Mouse (Mus musculus): ENCODE results near the gene Ndufa5. TPM values are rescaled to one million over a fixed set of nuclear protein-coding genes. Genes with fewer than 3 reads are reported as not detected.

Gene Ndufa5
- polyA plus RNA-seq (2015; fragmentation: Nextera tagmentation; extraction: Ambion mirVana): 274 and 298 TPM in 2 replicates

DNA sequence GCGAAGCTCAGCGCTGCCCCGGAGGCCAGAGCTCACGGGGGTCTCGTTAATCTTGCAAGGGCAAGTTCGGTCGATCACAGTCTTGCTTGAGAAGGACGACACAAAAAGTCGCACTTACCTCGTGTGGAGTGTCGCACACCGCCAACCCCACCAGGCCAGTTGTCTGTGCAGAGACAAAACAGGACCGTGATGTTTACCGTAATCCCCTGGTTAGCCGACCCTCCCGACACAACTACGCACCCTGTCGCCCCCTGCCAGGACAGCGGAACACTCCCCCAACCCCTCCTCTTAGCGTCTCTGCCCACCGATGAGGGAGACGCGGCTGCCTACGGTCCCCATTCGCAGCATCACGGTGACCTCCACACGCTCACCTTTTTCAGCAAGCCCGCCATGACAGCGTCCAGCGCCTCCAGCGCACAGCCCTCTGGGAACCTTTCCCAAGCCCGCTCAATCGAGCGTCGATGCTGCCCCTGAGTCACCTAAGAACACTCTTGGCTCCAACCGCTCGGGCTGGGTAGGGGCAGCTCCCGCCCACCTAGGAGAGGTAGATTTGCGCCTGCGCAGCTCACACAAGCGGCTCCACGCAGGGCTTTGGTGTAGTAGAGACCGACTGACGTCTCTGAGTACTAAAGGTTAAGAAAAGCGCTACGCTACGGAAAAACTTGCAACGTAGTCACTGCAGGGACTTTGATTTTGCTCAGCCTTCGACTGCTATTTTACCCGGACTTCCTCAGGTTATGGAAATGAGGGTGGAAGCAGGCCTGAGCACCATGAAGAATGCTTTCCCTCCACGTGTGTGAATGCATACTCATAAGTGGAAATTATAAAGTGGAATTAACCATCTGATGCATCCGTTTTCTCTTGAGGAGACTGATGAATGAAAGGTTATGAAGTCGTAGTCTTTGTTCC lies at the start of gene Ndufa5:
Ndufa5 (minus strand) TSS at position 859 of the 909 bp plus-strand sequence.
- under 1% methylated on average over 53 of the region's 53 CpGs for WGBS
- no peak within 1 kb of the TSS; the same call in 1 of the 2 replicates for H3K27ac ChIP-seq (ENCODE audit: low read length)
- 0 out of 2 replicates have a peak, but pooled peaks cover 2% of the 10 kb centered on the region for H3K36me3 ChIP-seq (ENCODE audit: control insufficient read depth, insufficient read depth)
- peaks cover 18% of the 10 kb centered on the region for H3K4me1 ChIP-seq (replicated peaks; ENCODE audit: control insufficient read depth, insufficient read depth, low read length)
- H3K4me3 ChIP-seq (replicated peaks; ENCODE audit: low read length): peak within 1 kb of the TSS; percentile 83
- H3K4me2 ChIP-seq (ENCODE audit: low read length): peak within 1 kb of the TSS; percentile 83
- H3K9me3 ChIP-seq (ENCODE audit: control insufficient read depth, low read length): no peaks in the 10 kb centered on the region
- ATAC-seq: peak; percentile 98
- H3K27me3 ChIP-seq (replicated peaks; ENCODE audit: control insufficient read depth, insufficient read depth, low read length): no peaks in the 10 kb centered on the region
- peak within 1 kb of the TSS; percentile 81 for H3K9ac ChIP-seq (replicated peaks; ENCODE audit: low read depth, low read length)

DNA sequence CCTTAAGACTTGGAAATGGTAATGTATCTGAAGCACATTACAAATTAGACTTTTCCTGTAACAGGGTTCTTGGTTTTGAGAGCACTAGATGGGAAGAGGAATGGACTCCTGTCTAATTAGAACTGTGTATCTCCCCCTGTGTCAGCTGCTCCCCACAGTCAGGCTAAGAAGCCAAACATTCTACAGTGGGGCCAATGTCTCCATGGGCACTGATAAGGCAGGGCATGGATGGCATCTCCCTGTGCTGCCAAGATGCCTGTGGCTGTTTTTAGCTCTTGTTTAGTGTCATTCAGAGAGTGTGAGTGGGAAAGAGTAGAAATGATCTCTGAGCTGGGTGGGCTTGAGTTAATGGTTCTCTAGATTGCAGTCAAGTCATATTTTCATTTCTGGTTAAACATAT lies 45.5 kb upstream of the Ndufa5 start:
- H3K27me3 ChIP-seq (replicated peaks; ENCODE audit: control insufficient read depth, insufficient read depth, low read length): no peaks in the 10 kb centered on the region
- ATAC-seq: no peak
- no peak overlapping the region for H3K4me3 ChIP-seq (replicated peaks; ENCODE audit: low read length)
- no peaks in the 10 kb centered on the region for H3K9me3 ChIP-seq (ENCODE audit: control insufficient read depth, low read length)
- no peak overlapping the region for H3K9ac ChIP-seq (replicated peaks; ENCODE audit: low read depth, low read length)
- H3K4me2 ChIP-seq (ENCODE audit: low read length): no peak overlapping the region
- no peak overlapping the region for H3K27ac ChIP-seq (ENCODE audit: low read length)
- H3K36me3 ChIP-seq (ENCODE audit: control insufficient read depth, insufficient read depth): no peaks in the 10 kb centered on the region
- H3K4me1 ChIP-seq (replicated peaks; ENCODE audit: control insufficient read depth, insufficient read depth, low read length): no peaks in the 10 kb centered on the region

DNA sequence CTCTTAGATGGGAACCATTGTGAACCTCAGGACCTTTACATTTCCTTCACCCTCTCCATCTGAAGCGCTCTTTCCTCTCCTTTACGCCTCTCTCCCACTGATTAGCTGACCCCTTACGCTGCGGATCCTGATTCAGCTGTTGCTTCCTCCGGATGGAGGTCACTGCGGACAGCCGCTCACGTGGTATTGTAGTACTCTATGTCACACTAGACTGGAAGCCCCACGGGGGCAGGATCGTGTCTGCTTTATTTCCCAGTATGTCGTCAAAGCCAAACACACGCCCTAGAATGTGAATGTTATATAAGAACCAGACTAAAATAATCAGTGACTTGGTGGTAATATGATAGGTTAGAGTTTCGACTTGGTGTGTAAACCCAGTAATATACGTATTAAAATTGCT lies 44.6 kb upstream of the Ndufa5 start:
- Histone ChIP-seq H3K27me3 (replicated peaks; ENCODE audit: control insufficient read depth, insufficient read depth, low read length) (no peaks in the 10 kb centered on the region), H3K36me3 (ENCODE audit: control insufficient read depth, insufficient read depth) (no peaks in the 10 kb centered on the region), H3K4me2 (ENCODE audit: low read length) (no peak overlapping the region), H3K4me3 (replicated peaks; ENCODE audit: low read length) (no peak overlapping the region), H3K4me1 (replicated peaks; ENCODE audit: control insufficient read depth, insufficient read depth, low read length) (no peaks in the 10 kb centered on the region), H3K27ac (ENCODE audit: low read length) (no peak overlapping the region), H3K9me3 (ENCODE audit: control insufficient read depth, low read length) (no peaks in the 10 kb centered on the region), H3K9ac (replicated peaks; ENCODE audit: low read depth, low read length) (no peak overlapping the region)
- ATAC-seq: no peak
- WGBS: 92% methylated on average over 14 of the region's 14 CpGs

DNA sequence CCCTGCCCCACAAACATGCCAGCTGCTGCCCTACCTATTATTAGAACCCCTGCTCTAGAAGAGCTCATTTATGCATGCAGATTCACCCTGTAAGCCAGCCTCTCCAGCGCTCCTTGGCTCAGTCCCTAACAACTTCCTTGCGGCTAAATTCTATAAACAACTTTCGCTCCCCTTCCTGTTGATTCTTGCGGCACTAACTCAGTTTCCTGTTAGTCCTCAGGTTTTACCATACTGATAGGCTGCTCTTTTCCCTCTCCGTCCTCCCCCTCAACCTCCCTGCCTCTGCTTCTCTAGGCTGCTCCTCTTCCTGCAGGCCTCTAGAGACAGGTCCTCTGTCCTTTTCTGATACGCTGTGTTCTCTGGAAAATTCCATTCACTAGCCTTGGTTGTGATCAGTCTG lies 43.3 kb upstream of the Ndufa5 start:
- no peak for ATAC-seq
- Histone ChIP-seq H3K4me2 (ENCODE audit: low read length) (no peak overlapping the region), H3K9ac (replicated peaks; ENCODE audit: low read depth, low read length) (no peak overlapping the region), H3K4me3 (replicated peaks; ENCODE audit: low read length) (no peak overlapping the region), H3K9me3 (ENCODE audit: control insufficient read depth, low read length) (no peaks in the 10 kb centered on the region), H3K4me1 (replicated peaks; ENCODE audit: control insufficient read depth, insufficient read depth, low read length) (no peaks in the 10 kb centered on the region), H3K27ac (ENCODE audit: low read length) (no peak overlapping the region), H3K36me3 (ENCODE audit: control insufficient read depth, insufficient read depth) (no peaks in the 10 kb centered on the region), H3K27me3 (replicated peaks; ENCODE audit: control insufficient read depth, insufficient read depth, low read length) (no peaks in the 10 kb centered on the region)
- 78% methylated on average over 6 of the region's 6 CpGs for WGBS

DNA sequence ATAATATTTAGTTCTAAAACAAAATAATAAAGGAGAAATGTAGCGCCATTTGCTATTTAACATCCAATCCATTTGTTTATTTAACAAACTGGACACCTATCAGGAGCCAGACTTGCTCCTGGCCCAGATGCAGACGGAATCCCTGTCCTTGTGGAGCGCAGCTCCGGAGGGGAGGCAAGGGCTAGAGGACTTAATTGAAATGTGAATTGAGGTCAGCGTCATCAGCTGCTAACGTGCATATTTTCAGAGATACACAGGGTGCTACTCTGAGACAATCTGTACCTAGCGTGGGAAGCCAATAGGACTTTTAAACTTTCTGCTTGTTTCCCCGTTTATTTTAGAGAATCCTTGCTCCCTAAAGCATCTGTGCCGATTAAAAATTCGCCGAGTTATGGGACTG lies 42.5 kb upstream of the Ndufa5 start:
- no peaks in the 10 kb centered on the region for H3K27me3 ChIP-seq (replicated peaks; ENCODE audit: control insufficient read depth, insufficient read depth, low read length)
- H3K4me3 ChIP-seq (replicated peaks; ENCODE audit: low read length): no peak overlapping the region
- ATAC-seq: no peak
- H3K4me1 ChIP-seq (replicated peaks; ENCODE audit: control insufficient read depth, insufficient read depth, low read length): no peaks in the 10 kb centered on the region
- WGBS: 75% methylated on average over 11 of the region's 11 CpGs
- no peak overlapping the region for H3K9ac ChIP-seq (replicated peaks; ENCODE audit: low read depth, low read length)
- no peaks in the 10 kb centered on the region for H3K36me3 ChIP-seq (ENCODE audit: control insufficient read depth, insufficient read depth)
- no peaks in the 10 kb centered on the region for H3K9me3 ChIP-seq (ENCODE audit: control insufficient read depth, low read length)
- H3K27ac ChIP-seq (ENCODE audit: low read length): no peak overlapping the region
- no peak overlapping the region for H3K4me2 ChIP-seq (ENCODE audit: low read length)

DNA sequence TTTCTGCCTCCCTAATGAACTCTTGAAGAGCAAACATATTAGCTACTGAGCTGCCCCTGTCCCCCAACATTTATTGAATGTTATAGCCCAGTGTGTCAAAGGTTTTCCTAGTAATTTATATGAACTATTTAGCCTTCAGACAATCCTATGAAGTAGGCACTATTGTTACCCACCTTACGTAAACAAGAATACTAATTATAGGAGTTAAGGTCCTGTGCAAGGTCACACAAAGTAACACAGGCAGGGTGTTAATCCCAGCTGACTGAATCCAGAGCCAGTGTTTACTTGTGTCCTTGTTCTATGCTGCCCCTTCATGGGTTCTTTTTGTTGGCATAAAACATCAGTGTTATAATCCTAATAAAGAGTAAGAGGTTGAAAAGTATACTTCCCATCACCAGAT lies 41.9 kb upstream of the Ndufa5 start:
- no peak overlapping the region for H3K4me3 ChIP-seq (replicated peaks; ENCODE audit: low read length)
- no peak overlapping the region for H3K27ac ChIP-seq (ENCODE audit: low read length)
- ATAC-seq: no peak
- 82% methylated on average over 1 of the region's 1 CpGs for WGBS
- H3K9ac ChIP-seq (replicated peaks; ENCODE audit: low read depth, low read length): no peak overlapping the region
- H3K27me3 ChIP-seq (replicated peaks; ENCODE audit: control insufficient read depth, insufficient read depth, low read length): no peaks in the 10 kb centered on the region
- no peak overlapping the region for H3K4me2 ChIP-seq (ENCODE audit: low read length)
- no peaks in the 10 kb centered on the region for H3K9me3 ChIP-seq (ENCODE audit: control insufficient read depth, low read length)
- H3K4me1 ChIP-seq (replicated peaks; ENCODE audit: control insufficient read depth, insufficient read depth, low read length): no peaks in the 10 kb centered on the region
- no peaks in the 10 kb centered on the region for H3K36me3 ChIP-seq (ENCODE audit: control insufficient read depth, insufficient read depth)

DNA sequence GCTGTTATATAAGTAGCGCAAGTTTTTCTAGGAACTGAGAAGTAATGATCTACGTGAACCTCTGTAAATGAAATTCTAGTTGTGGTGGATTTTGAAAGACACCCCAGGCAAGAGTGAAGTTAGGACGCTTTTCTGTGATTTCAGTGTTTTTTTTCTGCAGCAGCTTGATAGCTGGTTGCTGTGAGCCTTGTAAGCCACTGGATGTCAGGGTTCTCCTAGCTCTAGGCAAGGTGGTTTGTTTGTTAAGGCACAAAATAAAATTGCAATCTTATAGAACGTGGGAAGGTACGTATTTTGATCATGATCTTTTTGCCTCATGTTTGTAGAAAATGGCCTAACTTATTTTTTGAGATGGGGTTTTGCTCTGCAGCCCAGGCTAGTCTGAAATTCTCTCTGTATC lies 41.1 kb upstream of the Ndufa5 start:
- H3K36me3 ChIP-seq (ENCODE audit: control insufficient read depth, insufficient read depth): no peaks in the 10 kb centered on the region
- ATAC-seq: no peak
- no peak overlapping the region for H3K9ac ChIP-seq (replicated peaks; ENCODE audit: low read depth, low read length)
- no peak overlapping the region for H3K4me2 ChIP-seq (ENCODE audit: low read length)
- no peak overlapping the region for H3K27ac ChIP-seq (ENCODE audit: low read length)
- 88% methylated on average over 5 of the region's 5 CpGs for WGBS
- no peaks in the 10 kb centered on the region for H3K27me3 ChIP-seq (replicated peaks; ENCODE audit: control insufficient read depth, insufficient read depth, low read length)
- H3K4me3 ChIP-seq (replicated peaks; ENCODE audit: low read length): no peak overlapping the region
- no peaks in the 10 kb centered on the region for H3K4me1 ChIP-seq (replicated peaks; ENCODE audit: control insufficient read depth, insufficient read depth, low read length)
- H3K9me3 ChIP-seq (ENCODE audit: control insufficient read depth, low read length): no peaks in the 10 kb centered on the region

DNA sequence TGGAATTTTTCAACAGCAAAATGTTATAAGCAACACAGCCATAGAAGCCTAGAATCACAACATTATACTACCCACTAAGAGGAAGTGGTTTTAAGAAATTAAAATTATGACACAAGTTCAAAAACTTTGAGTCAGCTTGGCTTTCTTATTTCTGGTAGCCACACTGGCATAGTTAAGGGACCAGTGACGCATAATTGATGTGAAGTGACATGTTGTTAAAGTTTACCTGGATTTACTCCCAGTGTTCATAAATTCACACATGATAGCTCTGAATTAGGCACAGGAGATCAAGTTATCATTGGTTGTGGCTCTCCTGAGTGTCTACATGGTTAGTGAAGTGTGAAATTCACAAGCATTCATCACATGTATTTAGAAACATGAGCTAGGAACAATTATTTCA lies 37.1 kb upstream of the Ndufa5 start:
- Histone ChIP-seq H3K36me3 (ENCODE audit: control insufficient read depth, insufficient read depth) (no peaks in the 10 kb centered on the region), H3K9me3 (ENCODE audit: control insufficient read depth, low read length) (no peaks in the 10 kb centered on the region), H3K27me3 (replicated peaks; ENCODE audit: control insufficient read depth, insufficient read depth, low read length) (no peaks in the 10 kb centered on the region), H3K4me3 (replicated peaks; ENCODE audit: low read length) (no peak overlapping the region), H3K4me2 (ENCODE audit: low read length) (no peak overlapping the region), H3K27ac (ENCODE audit: low read length) (no peak overlapping the region), H3K4me1 (replicated peaks; ENCODE audit: control insufficient read depth, insufficient read depth, low read length) (no peaks in the 10 kb centered on the region), H3K9ac (replicated peaks; ENCODE audit: low read depth, low read length) (no peak overlapping the region)
- WGBS: 89% methylated on average over 1 of the region's 1 CpGs
- ATAC-seq: no peak

DNA sequence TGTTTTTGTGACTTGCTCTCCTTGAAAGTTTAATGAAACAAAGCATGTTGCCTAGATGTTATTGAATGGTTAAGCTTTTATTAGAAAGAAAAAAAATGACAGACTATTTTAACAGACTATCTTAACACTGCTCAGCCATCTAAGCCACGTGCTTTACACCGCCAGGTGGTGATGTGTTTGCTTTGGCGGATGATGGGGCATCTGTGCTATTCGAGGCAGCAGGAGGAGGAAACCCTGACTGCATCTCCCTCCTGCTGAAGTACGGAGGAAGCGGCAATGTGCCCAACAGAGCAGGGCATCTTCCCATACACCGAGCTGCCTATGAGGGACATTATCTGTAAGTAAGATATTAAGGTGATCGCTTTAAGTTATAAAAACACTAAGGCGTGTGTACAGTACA lies 36.3 kb upstream of the Ndufa5 start:
- no peaks in the 10 kb centered on the region for H3K27me3 ChIP-seq (replicated peaks; ENCODE audit: control insufficient read depth, insufficient read depth, low read length)
- no peaks in the 10 kb centered on the region for H3K36me3 ChIP-seq (ENCODE audit: control insufficient read depth, insufficient read depth)
- 77% methylated on average over 9 of the region's 9 CpGs for WGBS
- H3K4me3 ChIP-seq (replicated peaks; ENCODE audit: low read length): no peak overlapping the region
- H3K9ac ChIP-seq (replicated peaks; ENCODE audit: low read depth, low read length): no peak overlapping the region
- ATAC-seq: no peak
- no peak overlapping the region for H3K27ac ChIP-seq (ENCODE audit: low read length)
- no peak overlapping the region for H3K4me2 ChIP-seq (ENCODE audit: low read length)
- H3K4me1 ChIP-seq (replicated peaks; ENCODE audit: control insufficient read depth, insufficient read depth, low read length): no peaks in the 10 kb centered on the region
- H3K9me3 ChIP-seq (ENCODE audit: control insufficient read depth, low read length): no peaks in the 10 kb centered on the region

All from forebrain, embryonic 16.5 days (tissue).